Mouse (Mus musculus): ENCODE measurements around the gene Rgs9bp. TPM values are rescaled to one million over a fixed set of nuclear protein-coding genes. Genes with fewer than 3 reads are reported as not detected.
"Not testable (repeated sequence)": the region's sequence is repeated elsewhere in the genome, so short reads cannot be mapped to it uniquely, and the experiment has no call there.

Gene Rgs9bp
- polyA plus RNA-seq, 1 experiment from 2014 or later = 1.4 TPM

- H3K9me3 ChIP-seq = no peaks in the 10 kb centered on the region
- DNase-seq (ENCODE audit: low spot score) = no peak
- peaks cover 6% of the 10 kb centered on the region; the same call in 1 of the 2 replicates for H3K27me3 ChIP-seq (ENCODE audit: insufficient read depth, poor library complexity, severe bottlenecking)
- H3K27ac ChIP-seq = no peak overlapping the region
- H3K4me3 ChIP-seq = no peak overlapping the region
- H3K4me1 ChIP-seq = peaks cover 25% of the 10 kb centered on the region
- H3K36me3 ChIP-seq = peaks cover 31% of the 10 kb centered on the region
- WGBS = 78% methylated on average over 7 of the region's 7 CpGs
These were observed 4.1 kb upstream of the Rgs9bp start for GRCm38 (mm10) chr7:35589485-35589884.

- no peak for DNase-seq (ENCODE audit: low spot score)
- Histone ChIP-seq H3K36me3 (peaks cover 26% of the 10 kb centered on the region), H3K4me1 (peaks cover 31% of the 10 kb centered on the region), H3K27ac (no peak overlapping the region), H3K27me3 (ENCODE audit: insufficient read depth, poor library complexity, severe bottlenecking) (peaks cover 12% of the 10 kb centered on the region), H3K4me3 (no peak overlapping the region), H3K9me3 (no peaks in the 10 kb centered on the region)
- WGBS = 73% methylated on average over 9 of the region's 9 CpGs
These were observed 3.5 kb upstream of the Rgs9bp start for GRCm38 (mm10) chr7:35588680-35589428.

- Histone ChIP-seq H3K4me3 (no peak overlapping the region; the same call in 1 of the 2 replicates), H3K27me3 (ENCODE audit: insufficient read depth, poor library complexity, severe bottlenecking) (peaks cover 23% of the 10 kb centered on the region), H3K9me3 (no peaks in the 10 kb centered on the region), H3K36me3 (peaks cover 15% of the 10 kb centered on the region), H3K4me1 (peaks cover 36% of the 10 kb centered on the region), H3K27ac (no peak overlapping the region)
- 61% methylated on average over 5 of the region's 5 CpGs for WGBS
- DNase-seq (ENCODE audit: low spot score) = no peak
These were observed 2.3 kb upstream of the Rgs9bp start for GRCm38 (mm10) chr7:35587728-35588127.

GRCm38 (mm10) chr7:35586906-35587445, 1.6 kb upstream of the Rgs9bp start:
- Histone ChIP-seq H3K4me3 (peak overlapping the region; percentile 88), H3K36me3 (peaks cover 7% of the 10 kb centered on the region), H3K9me3 (no peaks in the 10 kb centered on the region), H3K27ac (peak overlapping the region; percentile 88), H3K4me1 (peaks cover 36% of the 10 kb centered on the region), H3K27me3 (ENCODE audit: insufficient read depth, poor library complexity, severe bottlenecking) (peaks cover 26% of the 10 kb centered on the region)
- WGBS = 19% methylated on average over 15 of the region's 15 CpGs
- no peak for DNase-seq (ENCODE audit: low spot score)

- Histone ChIP-seq H3K4me3 (peak within 1 kb of the TSS; percentile 88), H3K9me3 (no peaks in the 10 kb centered on the region), H3K27me3 (ENCODE audit: insufficient read depth, poor library complexity, severe bottlenecking) (peaks cover 26% of the 10 kb centered on the region), H3K4me1 (peaks cover 36% of the 10 kb centered on the region), H3K36me3 (0 out of 2 replicates have a peak, but pooled peaks cover under 1% of the 10 kb centered on the region), H3K27ac (peak within 1 kb of the TSS; percentile 88)
- WGBS = under 1% methylated on average over 49 of the region's 49 CpGs
- peak; percentile 98 for DNase-seq (ENCODE audit: low spot score)
These were observed 898 bp upstream of the Rgs9bp start, which contains the start of gene Ankrd27 for GRCm38 (mm10) chr7:35586055-35586905. Ankrd27 (plus strand) TSS chr7:35586244.

GRCm38 (mm10) chr7:35584786-35585190, 594 bp downstream of the Rgs9bp start:
- no peak for DNase-seq (ENCODE audit: low spot score)
- H3K27me3 ChIP-seq (ENCODE audit: insufficient read depth, poor library complexity, severe bottlenecking) = peaks cover 26% of the 10 kb centered on the region
- peaks cover 36% of the 10 kb centered on the region for H3K4me1 ChIP-seq
- WGBS = under 1% methylated on average over 50 of the region's 50 CpGs
- H3K36me3 ChIP-seq = no peaks in the 10 kb centered on the region
- no peaks in the 10 kb centered on the region for H3K9me3 ChIP-seq
- H3K27ac ChIP-seq = peak overlapping the region; percentile 88
- peak overlapping the region; percentile 88 for H3K4me3 ChIP-seq

- no peak for DNase-seq (ENCODE audit: low spot score)
- Histone ChIP-seq H3K4me1 (peaks cover 36% of the 10 kb centered on the region), H3K27ac (peak overlapping the region; percentile 88), H3K4me3 (peak overlapping the region; percentile 88), H3K36me3 (no peaks in the 10 kb centered on the region), H3K9me3 (no peaks in the 10 kb centered on the region), H3K27me3 (ENCODE audit: insufficient read depth, poor library complexity, severe bottlenecking) (peaks cover 26% of the 10 kb centered on the region)
- 3% methylated on average over 36 of the region's 36 CpGs for WGBS
These were observed 1.2 kb downstream of the Rgs9bp start for GRCm38 (mm10) chr7:35584068-35584785.

GRCm38 (mm10) chr7:35583476-35584025, 1.8 kb downstream of the Rgs9bp start:
- Histone ChIP-seq H3K27me3 (ENCODE audit: insufficient read depth, poor library complexity, severe bottlenecking) (peaks cover 26% of the 10 kb centered on the region), H3K27ac (peak overlapping the region; percentile 24; the same call in 1 of the 2 replicates), H3K4me3 (peak overlapping the region; percentile 88), H3K4me1 (peaks cover 36% of the 10 kb centered on the region), H3K9me3 (no peaks in the 10 kb centered on the region), H3K36me3 (no peaks in the 10 kb centered on the region)
- DNase-seq (ENCODE audit: low spot score) = no peak
- WGBS = 8% methylated on average over 11 of the region's 11 CpGs

GRCm38 (mm10) chr7:35582719-35583118, 2.7 kb downstream of the Rgs9bp start:
- Histone ChIP-seq H3K27me3 (ENCODE audit: insufficient read depth, poor library complexity, severe bottlenecking) (peaks cover 26% of the 10 kb centered on the region), H3K4me1 (peaks cover 30% of the 10 kb centered on the region), H3K4me3 (no peak overlapping the region), H3K9me3 (no peaks in the 10 kb centered on the region), H3K27ac (no peak overlapping the region), H3K36me3 (no peaks in the 10 kb centered on the region)
- DNase-seq (ENCODE audit: low spot score) = no peak
- 63% methylated on average over 5 of the region's 5 CpGs for WGBS

GRCm38 (mm10) chr7:35579849-35580248, 5.5 kb downstream of the Rgs9bp start:
- H3K27ac ChIP-seq = no peak overlapping the region
- no peak for DNase-seq (ENCODE audit: low spot score)
- 27% methylated on average over 4 of the region's 4 CpGs for WGBS
- H3K9me3 ChIP-seq = no peaks in the 10 kb centered on the region
- H3K4me3 ChIP-seq = no peak overlapping the region
- peaks cover 13% of the 10 kb centered on the region for H3K4me1 ChIP-seq
- peaks cover 24% of the 10 kb centered on the region for H3K27me3 ChIP-seq (ENCODE audit: insufficient read depth, poor library complexity, severe bottlenecking)
- H3K36me3 ChIP-seq = no peaks in the 10 kb centered on the region

GRCm38 (mm10) chr7:35570883-35571282, 14.5 kb downstream of the Rgs9bp start:
- H3K27ac ChIP-seq = not testable (repeated sequence)

GRCm38 (mm10) chr7:35569724-35570123, 15.7 kb downstream of the Rgs9bp start:
- not testable (repeated sequence) for H3K27me3 ChIP-seq (ENCODE audit: insufficient read depth, poor library complexity, severe bottlenecking); DNase-seq (ENCODE audit: low spot score); H3K36me3 ChIP-seq; H3K27ac ChIP-seq; H3K9me3 ChIP-seq; H3K4me1 ChIP-seq; H3K4me3 ChIP-seq
- WGBS = 83% methylated on average over 4 of the region's 4 CpGs

More at GRCm38 (mm10) chr7:35570883-35571282, 14.5 kb downstream of the Rgs9bp start:
- 26% methylated on average over 6 of the region's 6 CpGs for WGBS
- H3K4me3 ChIP-seq; H3K4me1 ChIP-seq; DNase-seq (ENCODE audit: low spot score); H3K27me3 ChIP-seq (ENCODE audit: insufficient read depth, poor library complexity, severe bottlenecking); H3K36me3 ChIP-seq; H3K9me3 ChIP-seq: not testable (repeated sequence)

Measured in heart, embryonic 10.5 days (tissue).